Mouse (Mus musculus): ENCODE data around the gene Zfp385b. TPM values are rescaled to one million over a fixed set of nuclear protein-coding genes. Genes with fewer than 3 reads are reported as not detected.

Zfp385b gene
- total and polyA plus RNA-seq, 2 experiments, result 10.2 to 36.5 TPM

- Histone ChIP-seq H3K4me1 (ENCODE audit: control insufficient read depth, insufficient read depth, low read length) (no peaks in the 10 kb centered on the region), H3K27ac (replicated peaks; ENCODE audit: insufficient read depth, low read depth, low read length) (no peak overlapping the region), H3K79me2 (ENCODE audit: control insufficient read depth, insufficient read depth, low read length) (no peaks in the 10 kb centered on the region; the same call in 1 of the 2 replicates), H3K4me3 (ENCODE audit: insufficient read depth, low read depth, low read length) (no peak overlapping the region), H3K27me3 (ENCODE audit: control insufficient read depth, insufficient read depth, low read length) (no peaks in the 10 kb centered on the region), H3K9ac (ENCODE audit: low read depth, low read length) (no peak overlapping the region), H3K36me3 (ENCODE audit: control insufficient read depth, insufficient read depth, low read length) (peaks cover 8% of the 10 kb centered on the region; the same call in 1 of the 2 replicates)
- DNase-seq (ENCODE audit: extremely low read depth, low read depth, low spot score), result no peak
- 73% methylated on average over 8 of the region's 8 CpGs for WGBS
- no peak for TF ChIP-seq CTCF (IDR thresholded peaks at IDR 0.05; ENCODE audit: low read depth, low read length)
- TF ChIP-seq POLR2A (IDR thresholded peaks at IDR 0.05; ENCODE audit: extremely low read depth, insufficient read depth, low read length), result no peak
Observed at GRCm38 (mm10) chr2:77448951-77449480, 370.4 kb downstream of the Zfp385b start.

- TF ChIP-seq CTCF (IDR thresholded peaks at IDR 0.05; ENCODE audit: low read depth, low read length) (no peak), POLR2A (IDR thresholded peaks at IDR 0.05; ENCODE audit: extremely low read depth, insufficient read depth, low read length) (no peak)
- H3K4me1 ChIP-seq (ENCODE audit: control insufficient read depth, insufficient read depth, low read length), result no peaks in the 10 kb centered on the region
Observed at GRCm38 (mm10) chr2:77444282-77444681, 375.2 kb downstream of the Zfp385b start.

GRCm38 (mm10) chr2:77440591-77440990 lies 378.8 kb downstream of the Zfp385b start:
- Histone ChIP-seq H3K4me3 (ENCODE audit: insufficient read depth, low read depth, low read length) (no peak overlapping the region), H3K4me1 (ENCODE audit: control insufficient read depth, insufficient read depth, low read length) (no peaks in the 10 kb centered on the region), H3K27me3 (ENCODE audit: control insufficient read depth, insufficient read depth, low read length) (no peaks in the 10 kb centered on the region), H3K36me3 (ENCODE audit: control insufficient read depth, insufficient read depth, low read length) (no peaks in the 10 kb centered on the region; the same call in 1 of the 2 replicates), H3K27ac (replicated peaks; ENCODE audit: insufficient read depth, low read depth, low read length) (no peak overlapping the region), H3K9ac (ENCODE audit: low read depth, low read length) (no peak overlapping the region), H3K79me2 (ENCODE audit: control insufficient read depth, insufficient read depth, low read length) (peaks cover 7% of the 10 kb centered on the region; the same call in 1 of the 2 replicates)
- no peak for DNase-seq (ENCODE audit: extremely low read depth, low read depth, low spot score)
- TF ChIP-seq POLR2A (IDR thresholded peaks at IDR 0.05; ENCODE audit: extremely low read depth, insufficient read depth, low read length) (no peak), CTCF (IDR thresholded peaks at IDR 0.05; ENCODE audit: low read depth, low read length) (no peak)
- 92% methylated on average over 2 of the region's 2 CpGs for WGBS

More at GRCm38 (mm10) chr2:77444282-77444681, 375.2 kb downstream of the Zfp385b start:
- H3K27ac ChIP-seq (replicated peaks; ENCODE audit: insufficient read depth, low read depth, low read length), result no peak overlapping the region
- no peaks in the 10 kb centered on the region for H3K27me3 ChIP-seq (ENCODE audit: control insufficient read depth, insufficient read depth, low read length)
- H3K79me2 ChIP-seq (ENCODE audit: control insufficient read depth, insufficient read depth, low read length), result peaks cover 4% of the 10 kb centered on the region; the same call in 1 of the 2 replicates
- peaks cover 3% of the 10 kb centered on the region; the same call in 1 of the 2 replicates for H3K36me3 ChIP-seq (ENCODE audit: control insufficient read depth, insufficient read depth, low read length)
- no peak for DNase-seq (ENCODE audit: extremely low read depth, low read depth, low spot score)
- H3K9ac ChIP-seq (ENCODE audit: low read depth, low read length), result no peak overlapping the region
- H3K4me3 ChIP-seq (ENCODE audit: insufficient read depth, low read depth, low read length), result no peak overlapping the region
- 96% methylated on average over 8 of the region's 8 CpGs for WGBS

GRCm38 (mm10) chr2:77436241-77436759 lies 383.1 kb downstream of the Zfp385b start:
- no peak overlapping the region for H3K27ac ChIP-seq (replicated peaks; ENCODE audit: insufficient read depth, low read depth, low read length)
- DNase-seq (ENCODE audit: extremely low read depth, low read depth, low spot score), result no peak
- no peaks in the 10 kb centered on the region; the same call in 1 of the 2 replicates for H3K36me3 ChIP-seq (ENCODE audit: control insufficient read depth, insufficient read depth, low read length)
- TF ChIP-seq CTCF (IDR thresholded peaks at IDR 0.05; ENCODE audit: low read depth, low read length), result no peak
- TF ChIP-seq POLR2A (IDR thresholded peaks at IDR 0.05; ENCODE audit: extremely low read depth, insufficient read depth, low read length), result no peak
- peaks cover 7% of the 10 kb centered on the region; the same call in 1 of the 2 replicates for H3K79me2 ChIP-seq (ENCODE audit: control insufficient read depth, insufficient read depth, low read length)
- H3K4me3 ChIP-seq (ENCODE audit: insufficient read depth, low read depth, low read length), result no peak overlapping the region
- H3K9ac ChIP-seq (ENCODE audit: low read depth, low read length), result no peak overlapping the region
- no peaks in the 10 kb centered on the region for H3K4me1 ChIP-seq (ENCODE audit: control insufficient read depth, insufficient read depth, low read length)
- no peaks in the 10 kb centered on the region for H3K27me3 ChIP-seq (ENCODE audit: control insufficient read depth, insufficient read depth, low read length)
- WGBS, result 83% methylated on average over 9 of the region's 9 CpGs

- Histone ChIP-seq H3K36me3 (ENCODE audit: control insufficient read depth, insufficient read depth, low read length) (peaks cover 20% of the 10 kb centered on the region), H3K4me3 (ENCODE audit: insufficient read depth, low read depth, low read length) (no peak overlapping the region), H3K9ac (ENCODE audit: low read depth, low read length) (no peak overlapping the region), H3K4me1 (ENCODE audit: control insufficient read depth, insufficient read depth, low read length) (no peaks in the 10 kb centered on the region), H3K27me3 (ENCODE audit: control insufficient read depth, insufficient read depth, low read length) (no peaks in the 10 kb centered on the region), H3K27ac (replicated peaks; ENCODE audit: insufficient read depth, low read depth, low read length) (no peak overlapping the region), H3K79me2 (ENCODE audit: control insufficient read depth, insufficient read depth, low read length) (no peaks in the 10 kb centered on the region)
- no peak for TF ChIP-seq POLR2A (IDR thresholded peaks at IDR 0.05; ENCODE audit: extremely low read depth, insufficient read depth, low read length)
- TF ChIP-seq CTCF (IDR thresholded peaks at IDR 0.05; ENCODE audit: low read depth, low read length), result no peak
- no peak for DNase-seq (ENCODE audit: extremely low read depth, low read depth, low spot score)
- WGBS, result 81% methylated on average over 10 of the region's 10 CpGs
Observed at GRCm38 (mm10) chr2:77419476-77419875, 400.0 kb downstream of the Zfp385b start.

- Histone ChIP-seq H3K9ac (ENCODE audit: low read depth, low read length) (no peak overlapping the region), H3K36me3 (ENCODE audit: control insufficient read depth, insufficient read depth, low read length) (peaks cover 25% of the 10 kb centered on the region), H3K4me1 (ENCODE audit: control insufficient read depth, insufficient read depth, low read length) (no peaks in the 10 kb centered on the region), H3K79me2 (ENCODE audit: control insufficient read depth, insufficient read depth, low read length) (no peaks in the 10 kb centered on the region), H3K4me3 (ENCODE audit: insufficient read depth, low read depth, low read length) (no peak overlapping the region), H3K27ac (replicated peaks; ENCODE audit: insufficient read depth, low read depth, low read length) (no peak overlapping the region), H3K27me3 (ENCODE audit: control insufficient read depth, insufficient read depth, low read length) (no peaks in the 10 kb centered on the region)
- WGBS, result 78% methylated on average over 5 of the region's 5 CpGs
- no peak for DNase-seq (ENCODE audit: extremely low read depth, low read depth, low spot score)
- TF ChIP-seq POLR2A (IDR thresholded peaks at IDR 0.05; ENCODE audit: extremely low read depth, insufficient read depth, low read length) (no peak), CTCF (IDR thresholded peaks at IDR 0.05; ENCODE audit: low read depth, low read length) (no peak)
Observed at GRCm38 (mm10) chr2:77418078-77418477, 401.4 kb downstream of the Zfp385b start.
